Comparison of ENCODE assay signal across 8 mouse cellular contexts in genomic region chr1:58585373-58586170, GRCm38 (mm10). TPM values are rescaled to one million over a fixed set of nuclear protein-coding genes. Genes with fewer than 3 reads are reported as not detected.
DNase-seq lines count a peak whose midpoint lies in the region; ATAC-seq and TF ChIP-seq lines count a peak whose summit lies in the region.

No protein-coding gene starts in this region.

- ATAC-seq in lung, embryonic 14.5 days (ENCODE audit: insufficient read depth) = peak; percentile 67
- ATAC-seq in Patski = peak; percentile 39
- peak; percentile 70 for ATAC-seq in embryonic facial prominence, embryonic 14.5 days (ENCODE audit: low read depth)
- ATAC-seq in hindbrain, postnatal 0 days = peak; percentile 84
- ATAC-seq in liver, embryonic 15.5 days (ENCODE audit: insufficient read depth) = peak; percentile 49

- POLR2A ChIA-PET in Patski (lab: Charles Lee) = interaction anchor here (0.6 kb wide), 1 partner anchor 286 kb away, joined by 4 read pairs; no protein-coding TSS in a partner anchor

- H3K36me3 ChIP-seq in lung, embryonic 14.5 days (ENCODE audit: insufficient read depth) = no peaks in the 10 kb centered on the region
- H3K36me3 ChIP-seq in embryonic facial prominence, embryonic 14.5 days (ENCODE audit: control insufficient read depth, insufficient read depth, low read length) = peaks cover 3% of the 10 kb centered on the region; the same call in 1 of the 2 replicates
- H3K36me3 ChIP-seq in hindbrain, postnatal 0 days (ENCODE audit: insufficient read depth, low read length) = no peaks in the 10 kb centered on the region
- H3K36me3 ChIP-seq in liver, embryonic 15.5 days (replicated peaks) = no peaks in the 10 kb centered on the region

- H3K9me3 ChIP-seq in lung, embryonic 14.5 days (ENCODE audit: low read depth, low read length) = no peaks in the 10 kb centered on the region
- no peaks in the 10 kb centered on the region for H3K9me3 ChIP-seq in embryonic facial prominence, embryonic 14.5 days (ENCODE audit: control insufficient read depth, low read length)
- H3K9me3 ChIP-seq in hindbrain, postnatal 0 days (ENCODE audit: low read length) = no peaks in the 10 kb centered on the region
- no peaks in the 10 kb centered on the region for H3K9me3 ChIP-seq in liver, embryonic 15.5 days (replicated peaks)

- peak overlapping the region; percentile 84 for H3K9ac ChIP-seq in lung, embryonic 14.5 days
- peak overlapping the region; percentile 86 for H3K9ac ChIP-seq in embryonic facial prominence, embryonic 14.5 days (ENCODE audit: low read depth, low read length)
- peak overlapping the region; percentile 63 for H3K9ac ChIP-seq in hindbrain, postnatal 0 days (replicated peaks; ENCODE audit: low read length)
- peak overlapping the region; percentile 89 for H3K9ac ChIP-seq in liver, embryonic 15.5 days

- peak overlapping the region; percentile 84 for H3K4me3 ChIP-seq in lung, embryonic 14.5 days (ENCODE audit: low read depth, low read length)
- peak overlapping the region; percentile 77 for H3K4me3 ChIP-seq in embryonic facial prominence, embryonic 14.5 days (ENCODE audit: low read depth, low read length)
- peak overlapping the region; percentile 48 for H3K4me3 ChIP-seq in hindbrain, postnatal 0 days (ENCODE audit: low read length)
- peak overlapping the region; percentile 91 for H3K4me3 ChIP-seq in liver, embryonic 15.5 days (replicated peaks)

- DNase-seq in lung, embryonic 14.5 days = peak; percentile 9
- no peak for DNase-seq in lung, postnatal 4 days
- DNase-seq in Patski (ENCODE audit: low read depth, low spot score) = no peak
- no peak for DNase-seq in embryonic facial prominence, embryonic 14.5 days (ENCODE audit: low spot score)
- DNase-seq in hindbrain, postnatal 0 days (ENCODE audit: low spot score) = peak; percentile 5
- peak; percentile 16 to 39 for DNase-seq in right cerebral cortex, postnatal 36 days (ENCODE audit: low spot score in 2 of 2)
- no peak for DNase-seq in adrenal gland, adult 18-20 months (ENCODE audit: low spot score in 2 of 2)

- H3K27me3 ChIP-seq in lung, embryonic 14.5 days (ENCODE audit: insufficient read depth, low read length) = no peaks in the 10 kb centered on the region
- H3K27me3 ChIP-seq in Patski = no peaks in the 10 kb centered on the region
- no peaks in the 10 kb centered on the region for H3K27me3 ChIP-seq in embryonic facial prominence, embryonic 14.5 days (replicated peaks; ENCODE audit: control insufficient read depth, insufficient read depth, low read length)
- H3K27me3 ChIP-seq in hindbrain, postnatal 0 days (ENCODE audit: insufficient read depth, low read length) = no peaks in the 10 kb centered on the region
- H3K27me3 ChIP-seq in liver, embryonic 15.5 days = no peaks in the 10 kb centered on the region

- H3K4me2 ChIP-seq in lung, embryonic 14.5 days = peak overlapping the region; percentile 76
- peak overlapping the region; percentile 79 for H3K4me2 ChIP-seq in embryonic facial prominence, embryonic 14.5 days (ENCODE audit: low read depth, low read length)
- H3K4me2 ChIP-seq in hindbrain, postnatal 0 days (ENCODE audit: low read depth, low read length) = peak overlapping the region; percentile 86
- peak overlapping the region; percentile 84 for H3K4me2 ChIP-seq in liver, embryonic 15.5 days

- WGBS in lung, embryonic 14.5 days = 4% methylated on average over 35 of the region's 36 CpGs
- 5% methylated on average over 36 of the region's 36 CpGs for WGBS in embryonic facial prominence, embryonic 14.5 days
- WGBS in hindbrain, postnatal 0 days = 6% methylated on average over 35 of the region's 36 CpGs
- WGBS in liver, embryonic 15.5 days (ENCODE audit: insufficient replicate concordance) = 3% methylated on average over 35 of the region's 36 CpGs

- CTCF ChIA-PET in Patski (lab: Charles Lee) = interaction anchor here (1.0 kb wide), 1 partner anchor 92 kb away, joined by 3 read pairs; no protein-coding TSS in a partner anchor

- in situ Hi-C loops in Patski (cut with MboI; ENCODE audit: low pct_unique_long_range_greater_than_20kb) = no loop called here

- no peaks in the 10 kb centered on the region; the same call in 1 of the 2 replicates for H3K4me1 ChIP-seq in lung, embryonic 14.5 days (ENCODE audit: insufficient read depth)
- peaks cover 5% of the 10 kb centered on the region; the same call in 1 of the 2 replicates for H3K4me1 ChIP-seq in embryonic facial prominence, embryonic 14.5 days (ENCODE audit: control insufficient read depth, insufficient read depth, low read length)
- peaks cover 6% of the 10 kb centered on the region for H3K4me1 ChIP-seq in hindbrain, postnatal 0 days (ENCODE audit: insufficient read depth, low read length)
- H3K4me1 ChIP-seq in liver, embryonic 15.5 days (replicated peaks) = peaks cover 19% of the 10 kb centered on the region

- TF ChIP-seq CTCF in lung, embryonic 14.5 days (IDR thresholded peaks at IDR 0.05; ENCODE audit: low read depth) = no peak
- no peak for TF ChIP-seq CTCF in Patski (IDR thresholded peaks at IDR 0.05)
- no peak for TF ChIP-seq CTCF in hindbrain, postnatal 0 days (IDR thresholded peaks at IDR 0.05; ENCODE audit: low read depth)

- peak overlapping the region; percentile 84; the same call in 1 of the 2 replicates for H3K27ac ChIP-seq in lung, embryonic 14.5 days (ENCODE audit: low read depth)
- H3K27ac ChIP-seq in embryonic facial prominence, embryonic 14.5 days (replicated peaks; ENCODE audit: low read depth, low read length) = peak overlapping the region; percentile 89; the same call in 1 of the 2 replicates
- peak overlapping the region; percentile 91 for H3K27ac ChIP-seq in hindbrain, postnatal 0 days
- H3K27ac ChIP-seq in liver, embryonic 15.5 days (replicated peaks) = peak overlapping the region; percentile 74

RNA-seq across cellular contexts. Expression of gene Fam126b, which starts 0.6 kb away (rescaled TPM):
- polyA plus RNA-seq in lung, embryonic 14.5 days (2014; fragmentation: Nextera tagmentation; extraction: Ambion mirVana) = 7.2 and 8.8 TPM in 2 replicates
- polyA plus RNA-seq in Patski (2021) = 7.0 TPM
- 8.0 and 8.4 TPM in 2 replicates for polyA plus RNA-seq in embryonic facial prominence, embryonic 14.5 days (2014; fragmentation: Nextera tagmentation; extraction: Ambion mirVana)
- 13.4 and 16.3 TPM in 2 replicates for total RNA-seq in hindbrain, postnatal 0 days (2014; rRNA removed)
- polyA plus RNA-seq in hindbrain, postnatal 0 days (2015; fragmentation: Nextera tagmentation; extraction: Ambion mirVana) = 11.1 and 12.3 TPM in 2 replicates
- polyA plus RNA-seq in liver, embryonic 15.5 days (2015; fragmentation: Nextera tagmentation; extraction: Ambion mirVana) = 3.5 and 3.6 TPM in 2 replicates
- total RNA-seq in adrenal gland, adult 18-20 months (2021) = 10 to 100 TPM; 28.9 to 46.1 TPM

RNA-seq across cellular contexts. Expression of gene Ndufb3, which starts 0.6 kb away (rescaled TPM):
- 159 and 176 TPM in 2 replicates for polyA plus RNA-seq in lung, embryonic 14.5 days (2014; fragmentation: Nextera tagmentation; extraction: Ambion mirVana)
- polyA plus RNA-seq in Patski (2021) = 159 TPM
- polyA plus RNA-seq in embryonic facial prominence, embryonic 14.5 days (2014; fragmentation: Nextera tagmentation; extraction: Ambion mirVana) = 160 and 176 TPM in 2 replicates
- total RNA-seq in hindbrain, postnatal 0 days (2014; rRNA removed) = 41.2 and 54.6 TPM in 2 replicates
- 232 and 246 TPM in 2 replicates for polyA plus RNA-seq in hindbrain, postnatal 0 days (2015; fragmentation: Nextera tagmentation; extraction: Ambion mirVana)
- 73.6 and 93.0 TPM in 2 replicates for polyA plus RNA-seq in liver, embryonic 15.5 days (2015; fragmentation: Nextera tagmentation; extraction: Ambion mirVana)
- total RNA-seq in adrenal gland, adult 18-20 months (2021) = 100 to 1,000 TPM; 138 to 195 TPM

Comparison
In these comparisons a context has a peak if more than half of its experiments do, and no peak if none do; other contexts are left out.
1. DNase-seq: peak in lung, embryonic 14.5 days (single experiment), hindbrain, postnatal 0 days (single experiment) and right cerebral cortex, postnatal 36 days (2 of 2); none in lung, postnatal 4 days (0 of 2), Patski (single experiment), embryonic facial prominence, embryonic 14.5 days (single experiment) and adrenal gland, adult 18-20 months (0 of 2).
2. Peak in every context shown above with its lines, with median percentiles within 50 percentile points of each other: ATAC-seq, H3K27ac ChIP-seq, H3K4me2 ChIP-seq, H3K4me3 ChIP-seq and H3K9ac ChIP-seq.